Mouse (Mus musculus) limb, embryonic 15.5 days (tissue): ENCODE measurements at regions not wholly inside any gene's neighbourhood (a gene's known extent, or its start where the extent isn't known, plus 50 kb on each side); places are given as distances from the start of the nearest gene placed in this dataset.

Source experiments
- ATAC-seq: fragments of 200-750 bp; cut with Nextera tagmentation; 2 replicates; pipeline ENCODE4 v1.8.0; 2017; ENCODE audit warnings: low read depth, moderate TSS enrichment; ENCODE audit not compliant: insufficient number of reproducible peaks, low FRiP score, low TSS enrichment
- H3K27ac ChIP-seq: fragments of 300-500 bp; sonication (generic); 2 replicates; pipeline ENCODE4 v1.5.1; 2015; ENCODE audit warnings: moderate library complexity, mild to moderate bottlenecking, inconsistent platforms
- H3K27me3 ChIP-seq: fragments of 300-500 bp; sonication (generic); 2 replicates; pipeline ENCODE4 v1.6.1; 2015; ENCODE audit warnings: inconsistent platforms
- H3K36me3 ChIP-seq: fragments of 300-500 bp; sonication (generic); 2 replicates; pipeline ENCODE4 v1.6.1; 2015; ENCODE audit warnings: inconsistent platforms
- H3K4me1 ChIP-seq: fragments of 300-500 bp; sonication (generic); 2 replicates; pipeline ENCODE4 v1.6.1; 2015; ENCODE audit warnings: inconsistent platforms
- H3K4me2 ChIP-seq: fragments of 300-500 bp; sonication (generic); 2 replicates; pipeline ENCODE4 v1.6.1; 2015; ENCODE audit warnings: mild to moderate bottlenecking, inconsistent platforms
- H3K4me3 ChIP-seq: fragments of 300-500 bp; sonication (generic); 2 replicates; pipeline ENCODE4 v1.5.1; 2015; ENCODE audit warnings: mild to moderate bottlenecking, inconsistent platforms
- H3K9ac ChIP-seq: fragments of 300-500 bp; sonication (generic); 2 replicates; pipeline ENCODE4 v1.6.1; 2015; ENCODE audit warnings: inconsistent platforms
- H3K9me3 ChIP-seq: fragments of 300-500 bp; sonication (generic); 2 replicates; pipeline ENCODE4 v1.6.1; 2016; ENCODE audit warnings: inconsistent platforms
- WGBS: fragments of 180-500 bp; shearing (Covaris S2); methylation state at CpG from one replicate; pipeline ENCODE4 v1.1.7; 2015; 5-methylcytosine and 5-hydroxymethylcytosine counted together

GRCm38 (mm10) chr12:46988972-46989371, 170.2 kb upstream of the Nova1 start:
- Histone ChIP-seq H3K27ac (no peak overlapping the region), H3K27me3 (no peaks in the 10 kb centered on the region), H3K36me3 (no peaks in the 10 kb centered on the region), H3K9ac (no peak overlapping the region), H3K4me2 (no peak overlapping the region), H3K9me3 (no peaks in the 10 kb centered on the region), H3K4me3 (no peak overlapping the region), H3K4me1 (no peaks in the 10 kb centered on the region)
- no peak for ATAC-seq
- 78% methylated on average over 2 of the region's 2 CpGs for WGBS

GRCm38 (mm10) chr12:46950223-46950779, 131.6 kb upstream of the Nova1 start:
- H3K27me3 ChIP-seq: no peaks in the 10 kb centered on the region
- no peaks in the 10 kb centered on the region for H3K36me3 ChIP-seq
- no peak overlapping the region for H3K4me2 ChIP-seq
- WGBS: 72% methylated on average over 3 of the region's 3 CpGs
- no peak overlapping the region for H3K9ac ChIP-seq
- H3K4me1 ChIP-seq: no peaks in the 10 kb centered on the region
- no peak for ATAC-seq
- no peak overlapping the region for H3K4me3 ChIP-seq
- H3K9me3 ChIP-seq: no peaks in the 10 kb centered on the region
- H3K27ac ChIP-seq: no peak overlapping the region

- no peaks in the 10 kb centered on the region for H3K4me1 ChIP-seq
- no peak overlapping the region for H3K27ac ChIP-seq
- H3K9me3 ChIP-seq: no peaks in the 10 kb centered on the region
- H3K27me3 ChIP-seq: no peaks in the 10 kb centered on the region
- no peak overlapping the region for H3K9ac ChIP-seq
- no peak for ATAC-seq
- no peak overlapping the region for H3K4me2 ChIP-seq
- no peaks in the 10 kb centered on the region for H3K36me3 ChIP-seq
- no peak overlapping the region for H3K4me3 ChIP-seq
These were observed 127.0 kb upstream of the Nova1 start for GRCm38 (mm10) chr12:46945707-46946106.

GRCm38 (mm10) chr12:46931086-46931485, 112.4 kb upstream of the Nova1 start:
- Histone ChIP-seq H3K4me1 (no peaks in the 10 kb centered on the region), H3K4me3 (no peak overlapping the region), H3K4me2 (no peak overlapping the region), H3K9me3 (no peaks in the 10 kb centered on the region), H3K27ac (no peak overlapping the region), H3K36me3 (no peaks in the 10 kb centered on the region), H3K9ac (no peak overlapping the region), H3K27me3 (no peaks in the 10 kb centered on the region)
- no peak for ATAC-seq

GRCm38 (mm10) chr12:46917286-46917685, 98.6 kb upstream of the Nova1 start:
- Histone ChIP-seq H3K9ac (no peak overlapping the region), H3K4me1 (no peaks in the 10 kb centered on the region), H3K4me2 (no peak overlapping the region), H3K36me3 (no peaks in the 10 kb centered on the region), H3K4me3 (no peak overlapping the region), H3K9me3 (no peaks in the 10 kb centered on the region), H3K27ac (no peak overlapping the region), H3K27me3 (no peaks in the 10 kb centered on the region)
- 61% methylated on average over 4 of the region's 4 CpGs for WGBS
- ATAC-seq: no peak

- Histone ChIP-seq H3K4me1 (no peaks in the 10 kb centered on the region), H3K9me3 (no peaks in the 10 kb centered on the region), H3K27me3 (no peaks in the 10 kb centered on the region), H3K4me2 (no peak overlapping the region), H3K36me3 (no peaks in the 10 kb centered on the region), H3K9ac (no peak overlapping the region), H3K4me3 (no peak overlapping the region), H3K27ac (no peak overlapping the region)
- no peak for ATAC-seq
- 93% methylated on average over 3 of the region's 3 CpGs for WGBS
These were observed 59.4 kb upstream of the Nova1 start for GRCm38 (mm10) chr12:46878164-46878563.

- Histone ChIP-seq H3K4me3 (no peak overlapping the region), H3K27ac (no peak overlapping the region), H3K36me3 (no peaks in the 10 kb centered on the region), H3K4me2 (no peak overlapping the region), H3K9me3 (no peaks in the 10 kb centered on the region), H3K9ac (no peak overlapping the region), H3K4me1 (no peaks in the 10 kb centered on the region), H3K27me3 (no peaks in the 10 kb centered on the region)
- WGBS: 32% methylated on average over 2 of the region's 2 CpGs
- ATAC-seq: no peak
These were observed 51.4 kb upstream of the Nova1 start for GRCm38 (mm10) chr12:46870130-46870529.
